4 mouse cellular contexts compared by ENCODE assay signal in genomic region chr14:120773001-120773400, GRCm38 (mm10).
DNase-seq lines count a peak whose midpoint lies in the region; TF ChIP-seq lines count a peak whose summit lies in the region.
"Not testable (repeated sequence)": the region's sequence is repeated elsewhere in the genome, so short reads cannot be mapped to it uniquely, and the experiment has no call there.

No protein-coding gene starts in this region.

- H3K9me3 ChIP-seq in CH12.LX (replicated peaks; ENCODE audit: low read length); MEL (replicated peaks; ENCODE audit: insufficient read depth, low read length): not testable (repeated sequence)

- DNase-seq in 416B (ENCODE audit: low read depth) = peak; percentile 16
- peak; percentile 19 for DNase-seq in A20 (ENCODE audit: low read depth, low spot score)
- not testable (repeated sequence) for DNase-seq in CH12.LX (ENCODE audit: extremely low read depth); MEL (ENCODE audit: low read depth, low spot score)

- dilution Hi-C loops in CH12.LX (cut with MboI; ENCODE audit: extremely low pct_ligation_motif_present, extremely low pct_unique_long_range_greater_than_20kb, low sequenced_read_pairs) = not testable (repeated sequence)

- not testable (repeated sequence) for H3K4me3 ChIP-seq in CH12.LX (replicated peaks in 1 of 3; ENCODE audit: low read depth in 2 of 3, low read length in 2 of 3, poor library complexity in 1 of 3); MEL (ENCODE audit: control insufficient read depth in 1 of 2, insufficient read depth in 1 of 2, low read depth in 2 of 2, low read length in 2 of 2)

- not testable (repeated sequence) for H3K27ac ChIP-seq in CH12.LX (ENCODE audit: insufficient read depth, low read depth); MEL (ENCODE audit: control insufficient read depth, low read depth, low read length)

- H3K79me2 ChIP-seq in CH12.LX (replicated peaks; ENCODE audit: control insufficient read depth, extremely low read depth, insufficient read depth, poor library complexity, severe bottlenecking); MEL (ENCODE audit: control insufficient read depth, insufficient read depth, low read length, poor library complexity): not testable (repeated sequence)

- TF ChIP-seq EP300 in CH12.LX (IDR thresholded peaks at IDR 0.05; ENCODE audit: low read length); MEL (IDR thresholded peaks at IDR 0.05; ENCODE audit: low read depth in 1 of 2, low read length in 2 of 2): not testable (repeated sequence)

- not testable (repeated sequence) for H3K27me3 ChIP-seq in CH12.LX (replicated peaks); MEL (ENCODE audit: control insufficient read depth in 1 of 2, insufficient read depth in 2 of 2, low read length in 2 of 2)

- TF ChIP-seq CTCF in CH12.LX (conservative IDR thresholded peaks at IDR 0.05 in 1 of 2, IDR thresholded peaks at IDR 0.05 in 1 of 2; ENCODE audit: low read depth in 2 of 2, low read length in 2 of 2); MEL (IDR thresholded peaks at IDR 0.05 in 2 of 3, conservative IDR thresholded peaks at IDR 0.05 in 1 of 3; ENCODE audit: control insufficient read depth in 1 of 3, insufficient read depth in 1 of 3, low read depth in 2 of 3, low read length in 3 of 3, poor library complexity in 1 of 3, severe bottlenecking in 1 of 3): not testable (repeated sequence)

- TF ChIP-seq POLR2A in CH12.LX (IDR thresholded peaks at IDR 0.05; ENCODE audit: low read depth, low read length); MEL (IDR thresholded peaks at IDR 0.05; ENCODE audit: control insufficient read depth in 1 of 2, insufficient read depth in 1 of 2, low read depth in 1 of 2, low read length in 2 of 2, poor library complexity in 1 of 2): not testable (repeated sequence)

- not testable (repeated sequence) for H3K36me3 ChIP-seq in CH12.LX (replicated peaks in 1 of 2; ENCODE audit: control insufficient read depth in 1 of 2, insufficient read depth in 1 of 2, low read length in 1 of 2); MEL (ENCODE audit: control insufficient read depth in 1 of 2, insufficient read depth in 2 of 2, low read length in 2 of 2)

- not testable (repeated sequence) for H3K4me1 ChIP-seq in CH12.LX (ENCODE audit: control insufficient read depth in 1 of 2, insufficient read depth in 2 of 2); MEL (ENCODE audit: control insufficient read depth in 1 of 2, insufficient read depth in 2 of 2, low read length in 2 of 2)

- not testable (repeated sequence) for H3K4me2 ChIP-seq in CH12.LX (ENCODE audit: insufficient read depth, low read depth, poor library complexity, severe bottlenecking)

- not testable (repeated sequence) for TF ChIP-seq RAD21 in CH12.LX (IDR thresholded peaks at IDR 0.05; ENCODE audit: low read depth, low read length); MEL (IDR thresholded peaks at IDR 0.05; ENCODE audit: low read depth, low read length)

- in situ Hi-C loops in CH12.LX (cut with MboI; ENCODE audit: low pct_ligation_motif_present, low pct_unique_long_range_greater_than_20kb, low sequenced_read_pairs) = not testable (repeated sequence)

- not testable (repeated sequence) for H3K9ac ChIP-seq in CH12.LX (ENCODE audit: insufficient read depth, low read depth); MEL (ENCODE audit: control insufficient read depth, low read depth, low read length, poor library complexity, severe bottlenecking)

TF ChIP-seq in CH12.LX, 34 proteins besides CTCF, POLR2A, EP300 and RAD21:
- peak; percentile 89 for TF ChIP-seq TBP (conservative IDR thresholded peaks at IDR 0.05; ENCODE audit: low read depth, low read length)

TF ChIP-seq in MEL, 35 proteins besides CTCF, POLR2A, EP300 and RAD21:
- TF ChIP-seq TBP (IDR thresholded peaks at IDR 0.05; ENCODE audit: low read depth, low read length) = peak; percentile 58; the same call in 1 of the 2 replicates
